Mouse (Mus musculus) lung, postnatal 4 days (tissue): ENCODE measurements around the gene Zfp59.
A peak's percentile ranks its signal among the peaks of the same experiment; 100 is the strongest.

Source experiments
- DNase-seq, 2 experiments: peaks; one replicate each; pipeline ENCODE4 v3.0.0; 2021

The Zfp59 gene

GRCm38 (mm10) chr7:27881721-27882120 lies 43.3 kb downstream of the Zfp59 start:
- DNase-seq = peak; percentile 12 to 42

- no peak for DNase-seq
Measured at GRCm38 (mm10) chr7:27900601-27901000, 62.2 kb downstream of the Zfp59 start.

GRCm38 (mm10) chr7:27905061-27905848 lies 66.8 kb downstream of the Zfp59 start:
- no peak for DNase-seq
